Mouse (Mus musculus): Measurements from ENCODE around the gene Yeats2.

The Yeats2 gene

DNA sequence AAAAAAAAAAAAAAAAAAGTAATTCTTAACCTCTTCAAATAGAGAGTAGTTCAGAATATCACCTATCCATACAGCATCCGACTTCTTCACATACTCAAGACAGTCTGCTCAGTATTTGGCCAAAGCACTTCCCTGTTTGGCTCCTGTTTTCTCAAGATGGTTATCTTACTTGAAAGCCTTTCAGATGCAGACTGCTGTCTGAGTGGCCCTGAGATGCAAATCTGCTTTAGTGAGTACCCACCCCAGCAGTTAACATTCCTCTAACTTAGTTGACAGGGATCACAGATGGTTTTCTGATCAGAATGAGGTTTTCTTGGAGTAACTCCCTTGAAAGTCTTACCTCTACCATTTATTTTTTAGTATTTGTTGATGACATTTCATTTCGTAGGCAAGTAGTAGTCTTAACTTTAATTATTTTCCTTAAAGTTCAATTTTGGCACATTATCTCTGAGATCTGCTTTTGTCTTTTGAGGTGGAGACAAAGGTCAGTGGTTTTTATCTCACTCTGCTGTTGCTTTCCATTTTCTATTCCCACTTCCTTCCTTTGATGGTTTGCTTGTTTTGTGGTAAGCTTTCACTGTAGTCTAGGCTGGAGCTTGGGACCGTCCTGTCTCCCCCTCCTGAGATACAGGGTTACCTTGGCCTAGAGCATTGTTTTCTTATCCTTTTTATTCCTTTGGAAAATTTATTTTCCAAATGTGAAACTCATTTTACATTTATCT, 50.5 kb downstream of the Yeats2 start:
- no peak for DNase-seq (ENCODE audit: low read depth, low spot score)

- DNase-seq (ENCODE audit: low read depth, low spot score) = no peak
Measured at GRCm38 (mm10) chr16:20192043-20192442, 51.2 kb downstream of the Yeats2 start.

- no peak for DNase-seq (ENCODE audit: low read depth, low spot score)
Measured at GRCm38 (mm10) chr16:20195546-20195945, 54.7 kb downstream of the Yeats2 start.

- peak; percentile 11 for DNase-seq (ENCODE audit: low read depth, low spot score)
Measured at GRCm38 (mm10) chr16:20196962-20197361, 56.1 kb downstream of the Yeats2 start.

- DNase-seq (ENCODE audit: low read depth, low spot score) = no peak
Measured at GRCm38 (mm10) chr16:20199501-20200201, 58.8 kb downstream of the Yeats2 start.

- DNase-seq (ENCODE audit: low read depth, low spot score) = peak; percentile 25
Measured at GRCm38 (mm10) chr16:20213591-20214226, 72.8 kb downstream of the Yeats2 start.

GRCm38 (mm10) chr16:20222726-20223125, 81.9 kb downstream of the Yeats2 start:
- DNase-seq (ENCODE audit: low read depth, low spot score) = no peak

- DNase-seq (ENCODE audit: low read depth, low spot score) = no peak
Measured at GRCm38 (mm10) chr16:20226676-20227075, 85.8 kb downstream of the Yeats2 start.

- DNase-seq (ENCODE audit: low read depth, low spot score) = no peak
Measured at GRCm38 (mm10) chr16:20227504-20227903, 86.6 kb downstream of the Yeats2 start.

GRCm38 (mm10) chr16:20228167-20228566, 87.3 kb downstream of the Yeats2 start:
- DNase-seq (ENCODE audit: low read depth, low spot score) = no peak

- no peak for DNase-seq (ENCODE audit: low read depth, low spot score)
Measured at GRCm38 (mm10) chr16:20234406-20234805, 93.5 kb downstream of the Yeats2 start.

GRCm38 (mm10) chr16:20237426-20237825, 96.6 kb downstream of the Yeats2 start:
- DNase-seq (ENCODE audit: low read depth, low spot score) = no peak

DNA sequence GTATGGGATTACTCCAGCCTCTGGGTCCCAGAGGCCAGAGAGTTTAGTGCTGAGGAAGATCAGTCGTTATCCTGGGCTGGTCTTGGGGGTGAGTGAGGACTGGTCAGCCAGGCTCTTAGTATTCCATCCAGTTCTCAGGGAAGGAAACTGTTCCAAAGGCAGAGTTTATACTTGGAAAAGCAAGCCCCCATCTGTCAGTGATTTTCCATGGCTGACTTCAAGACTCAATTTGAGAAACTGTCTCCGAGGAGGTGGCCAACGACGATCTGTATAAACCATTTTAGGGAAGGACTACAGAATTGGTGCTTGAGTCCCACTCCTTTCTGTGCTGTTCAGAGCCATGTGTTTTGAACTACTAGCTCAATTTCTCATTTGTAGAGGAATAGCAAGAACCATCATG, 97.8 kb downstream of the Yeats2 start:
- DNase-seq (ENCODE audit: low read depth, low spot score) = no peak

DNA sequence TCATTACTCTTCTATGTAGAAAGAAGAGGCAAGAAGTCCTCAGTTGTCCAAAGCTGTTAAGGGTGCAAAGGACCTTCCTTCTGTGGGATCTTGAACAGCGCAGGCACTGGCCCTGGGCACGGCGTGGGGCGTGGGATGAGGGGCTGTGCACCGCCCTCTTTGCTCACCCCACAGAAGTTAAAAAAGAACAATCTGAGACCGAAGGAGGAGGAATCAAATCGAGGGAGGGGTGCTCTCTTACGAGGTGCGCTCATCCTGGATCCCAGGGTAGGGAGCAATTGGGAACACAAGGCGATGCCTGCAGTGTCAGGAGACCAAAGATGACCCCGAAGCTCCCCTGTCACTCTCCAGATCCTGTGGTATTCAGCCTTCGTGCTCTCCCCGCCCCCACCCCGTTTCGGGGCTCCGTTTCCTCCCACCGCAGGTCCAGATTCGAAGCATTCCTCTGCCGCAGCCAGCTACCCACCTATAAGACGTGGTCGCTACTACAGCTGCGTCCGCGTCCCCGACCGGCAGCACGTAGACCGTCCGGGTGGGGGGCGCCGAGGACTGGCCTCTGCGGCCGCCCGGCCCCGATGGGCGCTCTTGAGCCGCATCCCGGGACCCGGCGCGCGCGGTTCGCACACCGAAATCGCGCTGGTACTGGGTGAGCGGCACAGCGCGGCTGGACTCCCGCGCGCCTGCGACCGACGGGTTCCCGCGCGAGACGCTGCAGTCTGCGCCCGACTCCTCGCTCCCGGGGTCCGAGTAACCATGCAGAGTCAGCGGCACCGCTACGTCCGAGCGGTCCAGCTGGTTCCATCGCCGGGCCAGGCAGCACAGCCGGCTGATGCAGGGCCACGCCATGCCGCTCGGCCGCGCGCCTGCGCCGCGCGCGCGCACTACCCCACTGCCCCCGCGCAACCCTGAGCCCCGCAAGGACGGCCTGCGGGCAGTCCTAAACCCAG, 99.9 kb downstream of the Yeats2 start, which contains the start of gene Map6d1:
Gene Map6d1 (minus strand): TSS at position 891 of the 947 bp plus-strand sequence.
- no peak for DNase-seq (ENCODE audit: low read depth, low spot score)

DNA sequence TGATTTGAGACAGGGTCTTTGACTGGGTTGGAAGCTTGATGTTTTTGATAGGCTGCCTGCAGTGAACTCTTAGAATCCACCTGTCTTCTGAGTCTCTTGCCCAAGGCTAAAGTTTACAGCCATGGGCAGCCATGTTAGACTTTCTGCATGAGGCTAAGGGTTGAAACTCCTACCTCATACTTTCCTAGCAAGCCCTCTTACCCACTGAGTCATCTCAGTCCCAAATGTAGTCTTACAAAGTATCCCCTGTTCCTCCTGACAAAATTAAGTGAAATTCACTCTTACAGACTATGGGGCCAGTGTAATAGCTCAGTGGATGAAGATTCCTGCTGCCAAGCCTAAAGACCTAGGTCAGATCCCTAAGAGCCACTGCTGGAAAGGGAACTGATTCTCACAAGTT, 106.2 kb downstream of the Yeats2 start:
- DNase-seq (ENCODE audit: low read depth, low spot score) = no peak

DNA sequence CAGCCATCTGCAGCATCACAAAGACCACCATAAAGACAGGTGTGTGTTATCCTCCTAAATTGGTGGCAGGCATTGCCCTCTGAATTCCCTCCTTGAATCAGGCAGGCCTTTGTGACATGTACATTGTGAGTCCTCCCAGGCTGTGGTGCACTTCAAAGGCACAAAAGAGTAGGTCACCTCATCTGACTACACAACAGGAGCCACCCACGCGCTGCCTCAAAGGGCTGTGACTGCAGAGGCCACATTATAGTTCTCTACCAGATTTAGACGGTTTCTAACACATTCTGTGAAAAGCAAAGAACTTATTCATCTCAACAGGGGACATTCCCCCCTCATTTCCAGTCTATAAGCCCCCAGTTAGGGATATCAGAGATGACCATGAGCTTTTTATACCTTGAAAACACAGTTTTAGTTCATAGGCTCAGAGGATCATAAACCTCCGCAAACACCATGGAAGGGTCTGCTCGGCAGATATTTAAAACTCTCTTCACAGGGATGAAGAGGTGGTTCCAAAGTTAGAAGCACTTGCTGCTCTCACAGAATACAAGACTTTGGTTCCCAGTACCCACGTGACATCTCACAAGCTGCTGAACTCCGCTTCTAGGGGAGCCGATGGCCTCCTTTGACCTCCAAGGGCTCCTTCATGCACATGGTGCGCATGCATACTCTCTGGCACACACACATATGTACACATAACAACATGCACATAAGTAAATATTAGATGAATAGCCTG, 107.7 kb downstream of the Yeats2 start:
- DNase-seq (ENCODE audit: low read depth, low spot score) = no peak

GRCm38 (mm10) chr16:20257926-20258325, 117.1 kb downstream of the Yeats2 start:
- DNase-seq (ENCODE audit: low read depth, low spot score) = no peak

DNA sequence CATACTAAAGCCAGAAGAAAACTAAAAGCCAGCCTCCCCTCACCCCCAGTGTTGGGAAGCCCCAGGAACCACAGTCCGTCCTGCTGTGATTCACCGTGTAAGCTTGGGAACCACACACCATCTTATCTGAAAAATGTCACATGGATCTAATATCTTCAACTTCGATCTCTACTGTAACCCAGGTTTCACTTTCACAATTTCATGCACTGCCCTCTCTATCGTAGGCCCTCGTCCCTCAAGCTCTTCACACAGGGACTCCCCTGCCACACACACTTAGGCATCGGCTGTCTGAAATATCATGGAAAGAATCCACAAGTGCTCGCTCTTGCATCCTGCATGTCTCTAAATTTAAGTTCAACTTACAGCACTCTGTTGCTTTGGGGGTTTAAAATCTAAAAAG, 124.2 kb downstream of the Yeats2 start:
- no peak for DNase-seq (ENCODE audit: low read depth, low spot score)

GRCm38 (mm10) chr16:20271339-20271738, 130.5 kb downstream of the Yeats2 start:
- no peak for DNase-seq (ENCODE audit: low read depth, low spot score)

GRCm38 (mm10) chr16:20272994-20273393, 132.1 kb downstream of the Yeats2 start:
- DNase-seq (ENCODE audit: low read depth, low spot score) = no peak

- no peak for DNase-seq (ENCODE audit: low read depth, low spot score)
Measured at GRCm38 (mm10) chr16:20279395-20279794, 138.5 kb downstream of the Yeats2 start.
